33 mouse cellular contexts compared by ENCODE assay signal in genomic region chr15:101154700-101155616, GRCm38 (mm10). TPM values are rescaled to one million over a fixed set of nuclear protein-coding genes. Genes with fewer than 3 reads are reported as not detected.
DNase-seq lines count a peak whose midpoint lies in the region; ATAC-seq lines count a peak whose summit lies in the region.
"Had no signal": no experiment of that assay in that cellular context is flagged by ENCODE, and none has a peak within 500 bp of the region (broad histone marks: within the 10 kb centered on the region; RNA-seq: fewer than 3 reads in every experiment).

No protein-coding gene starts in this region.

- H3K4me3 ChIP-seq in heart, embryonic 12.5 days, result no peak overlapping the region
- H3K4me3 ChIP-seq: embryonic facial prominence, embryonic 13.5 days; erythroblast, embryonic 14.5 days; forebrain, embryonic 12.5 days; heart, adult 2 months; heart, embryonic 15.5 days; limb, embryonic 12.5 days; lung, embryonic 15.5 days; midbrain, embryonic 13.5 days; neural tube, embryonic 12.5 days had no signal

- peaks cover 10% of the 10 kb centered on the region for H3K9me3 ChIP-seq in heart, embryonic 12.5 days (replicated peaks)
- H3K9me3 ChIP-seq: heart, embryonic 15.5 days; lung, embryonic 15.5 days; neural tube, embryonic 12.5 days had no signal

- no peaks in the 10 kb centered on the region for H3K27me3 ChIP-seq in heart, embryonic 12.5 days (replicated peaks)
- no peaks in the 10 kb centered on the region for H3K27me3 ChIP-seq in splenic B cell, adult 2 months (ENCODE audit: control insufficient read depth, insufficient read depth, low read length, poor library complexity, severe bottlenecking)
- H3K27me3 ChIP-seq: embryonic facial prominence, embryonic 13.5 days; forebrain, embryonic 12.5 days; heart, embryonic 15.5 days; limb, embryonic 12.5 days; lung, embryonic 15.5 days; midbrain, embryonic 13.5 days; Patski had no signal

- H3K4me2 ChIP-seq in heart, embryonic 12.5 days, result no peak overlapping the region
- H3K4me2 ChIP-seq: embryonic facial prominence, embryonic 13.5 days; forebrain, embryonic 12.5 days; heart, embryonic 15.5 days; hindbrain, embryonic 14.5 days; limb, embryonic 12.5 days; lung, embryonic 15.5 days; midbrain, embryonic 13.5 days; neural tube, embryonic 12.5 days had no signal

- no peaks in the 10 kb centered on the region for H3K36me3 ChIP-seq in heart, embryonic 12.5 days
- no peaks in the 10 kb centered on the region for H3K36me3 ChIP-seq in splenic B cell, adult 2 months (ENCODE audit: control insufficient read depth, insufficient read depth, low read length, poor library complexity, severe bottlenecking)
- H3K36me3 ChIP-seq: embryonic facial prominence, embryonic 13.5 days; forebrain, embryonic 12.5 days; heart, embryonic 15.5 days; limb, embryonic 12.5 days; lung, embryonic 15.5 days; midbrain, embryonic 13.5 days; neural tube, embryonic 12.5 days had no signal

- H3K27ac ChIP-seq in heart, embryonic 12.5 days (ENCODE audit: poor library complexity, severe bottlenecking), result no peak overlapping the region
- H3K27ac ChIP-seq: embryonic facial prominence, embryonic 13.5 days; forebrain, embryonic 12.5 days; heart, adult 2 months; heart, embryonic 15.5 days; hindbrain, embryonic 14.5 days; limb, embryonic 12.5 days; liver, embryonic 14.5 days; lung, embryonic 15.5 days; macrophage; midbrain, embryonic 13.5 days; neural tube, embryonic 12.5 days had no signal

- 72% methylated on average over 7 of the region's 7 CpGs for WGBS in heart, embryonic 12.5 days

- H3K4me1 ChIP-seq in heart, embryonic 12.5 days (replicated peaks), result 0 out of 2 replicates have a peak, but pooled peaks cover 3% of the 10 kb centered on the region
- H3K4me1 ChIP-seq: heart, embryonic 15.5 days; neural tube, embryonic 12.5 days had no signal

- no peak overlapping the region for H3K9ac ChIP-seq in heart, embryonic 12.5 days
- H3K9ac ChIP-seq: embryonic facial prominence, embryonic 13.5 days; forebrain, embryonic 12.5 days; heart, embryonic 15.5 days; hindbrain, embryonic 14.5 days; limb, embryonic 12.5 days; liver, embryonic 14.5 days; lung, embryonic 15.5 days; midbrain, embryonic 13.5 days; neural tube, embryonic 12.5 days had no signal

- ATAC-seq in heart, embryonic 12.5 days (ENCODE audit: insufficient number of reproducible peaks, low FRiP score), result peak; percentile 53
- peak; percentile 65 for ATAC-seq in granulocyte monocyte progenitor cell, adult 5-6 weeks (replicated peaks; ENCODE audit: poor library complexity, severe bottlenecking)
- ATAC-seq: inflammation-experienced regulatory T-cells, adult 6 months; midbrain, embryonic 13.5 days; Patski had no signal

- no peak for DNase-seq in heart, adult 8-10 months (ENCODE audit: low spot score)
- peak; percentile 3 for DNase-seq in ovary, postnatal 36 days (ENCODE audit: low spot score)
- no peak for DNase-seq in ovary, adult 18-20 months (ENCODE audit: low spot score)
- DNase-seq in splenic B cell, adult 2 months (ENCODE audit: low read depth, low spot score), result peak; percentile 49
- no peak for DNase-seq in embryo, embryonic 11 days
- no peak for DNase-seq in urinary bladder, postnatal 10 days (ENCODE audit: low spot score)
- DNase-seq: adrenal gland, adult 8-10 months; cerebellum, adult 8-10 months; gastrocnemius, postnatal 25 days; heart, adult 2 months; heart, postnatal 36 days; kidney, adult 8-10 months; kidney, postnatal 14 days; layer of hippocampus, postnatal 36 days; right cerebral cortex, postnatal 4 days had no signal

RNA-seq across cellular contexts. Expression of gene Acvr1b, which starts 18.9 kb away (rescaled TPM):
- polyA plus RNA-seq in heart, embryonic 12.5 days (2016; fragmentation: Nextera tagmentation; extraction: Ambion mirVana), result 6.8 TPM in 2 replicates
- 10 to 100 TPM; 12.1 to 14.7 (median 13.9) TPM for total RNA-seq in heart, adult 8-10 months (2022)
- 6.9 and 8.7 TPM in 2 replicates for total RNA-seq in granulocyte monocyte progenitor cell, adult 5-6 weeks (2014; fragmentation: Nextera tagmentation)
- 6.9 and 9.9 TPM in 2 replicates for total RNA-seq in granulocyte monocyte progenitor cell, adult 5-6 weeks (2017)

RNA-seq across cellular contexts. Expression of gene Acvrl1, which starts 26.6 kb away (rescaled TPM):
- 3.1 and 3.6 TPM in 2 replicates for polyA plus RNA-seq in heart, embryonic 12.5 days (2016; fragmentation: Nextera tagmentation; extraction: Ambion mirVana)
- total RNA-seq in heart, adult 8-10 months (2022), result 10 to 100 TPM; 19.8 to 30.3 (median 23.0) TPM
- total RNA-seq in granulocyte monocyte progenitor cell, adult 5-6 weeks (2014; fragmentation: Nextera tagmentation), result 0.30 TPM in 1 of 2 replicates, not detected in the other
- total RNA-seq in granulocyte monocyte progenitor cell, adult 5-6 weeks (2017), result 0.73 and 2.7 TPM in 2 replicates
- polyA plus RNA-seq: erythroblast, embryonic 14.5 days; Patski had no signal

RNA-seq across cellular contexts. Expression of gene Ankrd33, which starts 39.4 kb away (rescaled TPM):
- not detected in 2 replicates for polyA plus RNA-seq in heart, embryonic 12.5 days (2016; fragmentation: Nextera tagmentation; extraction: Ambion mirVana)
- not detected for total RNA-seq in heart, adult 8-10 months (2022)
- not detected in 2 replicates for total RNA-seq in granulocyte monocyte progenitor cell, adult 5-6 weeks (2014; fragmentation: Nextera tagmentation)
- total RNA-seq in granulocyte monocyte progenitor cell, adult 5-6 weeks (2017), result not detected in 2 replicates
- total RNA-seq: ES-E14; gastrocnemius, postnatal 25 days; heart, adult 2 months; heart, postnatal 36 days; layer of hippocampus, postnatal 36 days; left cerebral cortex, postnatal 10 days had no signal
- polyA plus RNA-seq: embryonic facial prominence, embryonic 13.5 days; erythroblast, embryonic 14.5 days; forebrain, embryonic 12.5 days; heart, adult 2 months; heart, embryonic 15.5 days; hindbrain, embryonic 14.5 days; inflammation-experienced regulatory T-cells, adult 6 months; limb, embryonic 12.5 days; liver, embryonic 14.5 days; lung, embryonic 15.5 days; macrophage; midbrain, embryonic 13.5 days; neural tube, embryonic 12.5 days; Patski; testis, adult 2 months had no signal

Comparison
In these comparisons a context has a peak if more than half of its experiments do, and no peak if none do; other contexts are left out.
1. DNase-seq: peak in ovary, postnatal 36 days (single experiment) and splenic B cell, adult 2 months (single experiment); none in heart, adult 8-10 months (single experiment), ovary, adult 18-20 months (single experiment), embryo, embryonic 11 days (single experiment) and urinary bladder, postnatal 10 days (single experiment).
2. RNA of gene Acvrl1, which starts 26.6 kb away (total RNA-seq): 19.8 to 30.3 TPM in heart, adult 8-10 months; 0.30 to 2.7 TPM in granulocyte monocyte progenitor cell, adult 5-6 weeks; every median in the first group is over 4 times any median in the second.